Mouse (Mus musculus): ENCODE measurements around the gene Lpcat4.

- TF ChIP-seq CTCF (IDR thresholded peaks at IDR 0.05; ENCODE audit: low read depth) (no peak), EP300 (IDR thresholded peaks at IDR 0.05; ENCODE audit: low read depth) (no peak)
Observed at GRCm38 (mm10) chr2:112282846-112283245, 43.6 kb downstream of the Lpcat4 start.

All from liver, postnatal 0 days (tissue).